Mouse (Mus musculus): ENCODE results near the gene Aym1.
"Not testable (repeated sequence)": the region's sequence is repeated elsewhere in the genome, so short reads cannot be mapped to it uniquely, and the experiment has no call there.

Aym1 gene

GRCm38 (mm10) chr5:113354311-113354710, 2.8 kb upstream of the Aym1 start:
- DNase-seq (ENCODE audit: low spot score in 2 of 2) = no peak

DNA sequence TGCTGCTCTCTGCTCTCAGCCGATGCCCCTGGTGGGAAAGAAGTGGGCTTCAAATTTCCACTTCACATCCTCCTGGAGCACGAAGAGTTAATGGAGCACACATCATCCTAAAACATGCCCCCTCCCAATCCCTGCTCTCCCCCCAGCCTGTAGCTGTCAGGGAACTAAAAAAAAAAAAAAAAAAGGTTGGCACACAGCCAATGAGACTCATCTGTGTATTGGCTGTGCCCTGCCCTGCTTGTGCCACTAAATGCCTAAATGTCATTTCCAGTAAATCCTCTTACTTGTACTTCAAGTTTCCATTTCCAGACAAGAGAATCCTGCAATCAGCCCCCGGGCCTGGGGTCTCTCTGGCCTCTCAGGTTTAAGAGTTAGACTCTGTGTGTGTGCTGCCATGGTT, 562 bp downstream of the Aym1 start:
- DNase-seq (ENCODE audit: low spot score in 2 of 2) = no peak

DNA sequence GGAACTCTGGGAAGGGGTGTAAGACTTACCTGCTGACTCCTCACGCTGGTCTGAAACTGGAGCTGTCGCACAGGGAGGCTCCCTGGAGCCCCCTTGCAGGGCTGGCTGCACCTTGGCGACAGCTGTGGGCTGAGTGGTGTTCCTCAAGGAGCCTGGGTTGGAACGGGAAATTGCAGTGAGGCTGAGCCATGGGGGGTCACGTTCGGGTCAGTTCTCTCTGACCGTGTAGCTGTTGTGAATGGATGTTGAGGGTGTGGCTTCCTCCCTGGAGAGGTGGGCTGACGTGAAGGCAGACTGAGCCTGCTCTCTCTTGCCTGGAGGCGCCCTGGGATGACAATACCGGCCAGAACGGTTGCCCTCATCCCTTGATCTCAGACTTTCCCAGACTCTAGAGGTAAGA, 1.7 kb downstream of the Aym1 start:
- DNase-seq (ENCODE audit: low spot score in 2 of 2) = no peak

DNA sequence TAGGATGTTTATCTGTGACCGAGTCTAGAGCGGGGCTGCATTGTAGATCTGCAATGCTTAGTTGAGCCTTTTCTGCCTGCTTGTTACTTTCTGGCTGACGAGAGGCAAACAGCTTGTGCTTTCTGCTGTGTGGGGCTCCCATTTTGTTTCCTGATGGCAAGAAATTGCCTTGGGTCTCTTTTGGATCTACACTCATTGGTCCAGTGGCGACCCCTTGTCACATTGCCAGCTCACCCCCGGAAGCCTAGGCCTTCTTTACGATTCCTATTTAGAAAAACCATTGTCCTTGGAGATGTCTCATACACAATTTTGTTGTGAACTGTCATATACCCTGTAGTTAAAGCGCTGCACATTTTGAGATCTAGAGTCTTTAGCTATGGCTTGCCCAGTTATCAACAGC, 4.2 kb downstream of the Aym1 start:
- DNase-seq (ENCODE audit: low spot score in 2 of 2) = no peak

DNA sequence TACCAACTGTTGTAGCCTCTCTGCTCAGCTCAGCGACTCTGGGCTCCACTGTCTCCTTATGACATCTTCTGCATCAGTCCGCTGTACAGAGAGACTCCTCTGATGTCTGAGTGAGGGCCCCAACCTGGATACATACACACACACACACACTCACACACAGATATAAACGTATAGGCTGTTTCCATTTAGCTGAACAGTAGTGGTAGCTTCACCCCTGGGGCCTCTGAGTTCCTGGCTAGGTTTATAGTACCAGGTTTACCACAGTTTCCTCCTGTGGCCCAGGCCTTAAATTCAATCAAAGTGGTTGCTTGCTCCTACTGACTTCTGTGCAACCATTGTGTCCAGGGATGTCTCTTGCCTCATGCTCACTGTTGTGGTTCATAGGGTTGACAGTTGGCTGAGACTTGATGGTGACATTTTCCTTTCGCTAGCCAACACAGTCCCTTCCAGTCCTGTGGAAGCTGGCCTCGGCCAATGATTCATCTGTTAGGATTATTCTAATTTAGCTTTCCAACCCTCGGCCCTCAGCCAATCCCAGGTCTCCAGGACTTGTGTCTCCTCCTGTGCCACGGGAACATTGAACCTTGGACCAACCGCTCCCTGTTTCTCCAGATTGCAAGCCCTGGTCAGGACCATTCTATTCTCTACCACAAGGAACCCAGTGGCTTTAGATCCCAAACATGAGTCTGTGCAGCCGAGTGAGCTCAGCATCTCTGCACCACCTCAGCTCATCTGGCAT, 5.3 kb downstream of the Aym1 start:
- no peak for DNase-seq (ENCODE audit: low spot score in 2 of 2)

DNA sequence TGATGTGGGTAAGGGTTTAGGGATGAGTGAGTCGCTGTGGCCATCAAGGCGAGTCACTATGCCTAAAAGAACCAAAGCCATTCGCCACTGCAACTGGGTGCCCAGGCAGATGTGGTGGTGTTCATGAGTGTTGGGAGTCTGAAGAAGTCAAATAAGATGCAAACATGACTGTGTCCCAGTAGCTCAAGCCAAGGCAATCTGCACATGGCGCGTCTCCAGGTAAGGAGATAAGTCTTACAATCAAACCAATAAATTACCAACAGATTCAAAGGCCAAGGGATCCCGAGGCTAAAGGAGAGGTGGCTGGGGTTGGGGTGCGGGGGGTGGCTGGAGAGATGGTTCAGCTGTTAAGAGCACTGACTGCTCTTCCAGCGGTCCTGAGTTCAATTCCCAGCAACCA, 6.1 kb downstream of the Aym1 start:
- no peak for DNase-seq (ENCODE audit: low spot score in 2 of 2)

DNA sequence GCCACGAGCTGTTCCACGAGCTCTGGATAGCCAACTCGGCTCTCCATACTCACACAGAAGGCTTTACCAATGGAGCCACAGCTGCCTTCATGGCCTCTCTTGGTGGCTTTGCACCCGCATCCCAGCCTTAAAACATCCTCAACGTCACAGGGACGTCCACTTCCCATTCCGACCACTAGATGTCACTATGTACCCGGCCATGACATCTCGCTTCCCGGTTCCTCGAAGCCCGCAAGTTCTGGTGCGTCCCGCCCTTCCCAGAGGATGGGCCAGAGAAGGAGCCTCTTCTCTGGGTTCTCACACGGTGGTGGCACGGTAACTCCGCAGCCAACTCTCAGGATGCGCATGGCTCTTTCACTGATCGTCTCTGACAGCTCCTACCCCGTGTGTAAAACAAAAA, 8.8 kb downstream of the Aym1 start:
- peak; percentile 31 to 32 for DNase-seq (ENCODE audit: low spot score in 2 of 2)

GRCm38 (mm10) chr5:113367726-113368125, 10.6 kb downstream of the Aym1 start:
- DNase-seq (ENCODE audit: low spot score in 2 of 2) = not testable (repeated sequence)

DNA sequence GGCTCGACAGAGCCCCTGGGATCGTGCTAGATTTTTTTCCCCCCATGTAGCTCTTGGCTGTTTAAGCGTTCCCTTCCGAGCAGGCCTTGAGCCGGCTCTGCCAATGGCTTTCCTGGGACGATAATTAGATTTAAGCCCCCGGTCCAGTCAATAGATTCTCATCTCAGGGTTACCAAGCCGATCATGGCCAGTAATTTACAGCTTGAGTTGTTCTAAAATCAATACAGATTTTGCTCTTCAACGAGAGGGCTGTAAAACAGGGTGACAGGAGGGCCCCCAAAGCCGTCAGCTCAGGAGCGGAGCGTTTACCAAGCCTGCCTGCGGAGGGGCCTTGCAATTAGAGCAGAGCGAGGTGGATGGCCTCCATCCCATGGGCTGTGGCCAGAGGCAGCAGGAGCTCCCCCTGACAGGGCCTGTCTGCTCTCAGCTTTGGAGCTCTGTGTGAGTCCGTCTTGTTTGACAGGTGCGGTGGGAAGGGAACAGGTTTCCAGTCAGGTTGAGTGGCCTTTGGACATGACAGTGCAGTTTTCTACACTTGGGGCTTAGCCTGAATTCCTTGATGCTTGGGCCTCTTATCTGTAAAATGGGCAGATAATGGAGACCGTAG, 12.3 kb downstream of the Aym1 start:
- DNase-seq (ENCODE audit: low spot score in 2 of 2) = no peak

- DNase-seq (ENCODE audit: low spot score in 2 of 2) = no peak
Measured at GRCm38 (mm10) chr5:113372449-113372848, 15.4 kb downstream of the Aym1 start.

- no peak for DNase-seq (ENCODE audit: low spot score in 2 of 2)
Measured at GRCm38 (mm10) chr5:113372995-113373950, 16.2 kb downstream of the Aym1 start.

GRCm38 (mm10) chr5:113374290-113374689, 17.2 kb downstream of the Aym1 start:
- no peak for DNase-seq (ENCODE audit: low spot score in 2 of 2)

DNA sequence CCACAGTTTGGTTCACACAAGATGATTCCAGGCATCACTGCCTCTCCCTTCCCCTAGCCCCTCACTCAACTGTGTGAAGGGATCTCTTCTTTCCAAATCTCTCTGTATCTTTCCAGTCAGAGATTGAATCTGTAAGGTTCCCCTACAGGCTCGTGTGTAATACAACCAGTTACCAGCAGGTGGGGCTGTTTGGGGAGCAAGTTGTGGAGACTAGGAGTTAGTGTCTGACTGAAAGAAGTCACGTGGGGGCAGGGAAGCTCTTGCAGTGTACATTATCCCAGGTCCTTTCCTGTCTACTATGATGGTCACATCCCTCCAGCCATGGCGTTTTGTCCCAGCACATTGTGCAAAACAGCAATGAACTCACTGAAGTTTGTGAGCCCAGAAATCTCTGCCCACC, 18.7 kb downstream of the Aym1 start:
- peak; percentile 33 to 37 for DNase-seq (ENCODE audit: low spot score in 2 of 2)

GRCm38 (mm10) chr5:113376292-113376691, 19.2 kb downstream of the Aym1 start:
- DNase-seq (ENCODE audit: low spot score in 2 of 2) = no peak

DNA sequence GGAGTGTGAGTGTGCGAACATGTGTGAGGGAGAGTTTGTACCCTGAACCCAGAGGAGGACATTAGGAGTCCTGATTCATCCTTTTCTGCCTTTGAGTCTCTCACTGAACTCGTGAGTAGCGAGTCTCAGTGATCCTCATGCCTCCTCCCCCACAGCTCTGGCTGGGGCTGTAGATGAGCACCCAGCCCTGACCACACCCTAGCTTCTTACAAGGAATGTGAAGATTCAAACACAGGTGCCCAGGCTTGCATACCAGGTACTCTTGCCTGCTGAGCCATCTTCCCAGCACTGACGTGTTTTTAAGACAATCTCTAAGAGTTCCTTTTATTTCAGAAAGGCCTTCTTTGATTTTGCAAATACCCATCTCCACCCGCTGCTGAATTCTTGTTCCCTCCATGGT, 22.3 kb downstream of the Aym1 start:
- DNase-seq (ENCODE audit: low spot score in 2 of 2) = no peak

- no peak for DNase-seq (ENCODE audit: low spot score in 2 of 2)
Measured at GRCm38 (mm10) chr5:113380553-113380952, 23.5 kb downstream of the Aym1 start.

DNA sequence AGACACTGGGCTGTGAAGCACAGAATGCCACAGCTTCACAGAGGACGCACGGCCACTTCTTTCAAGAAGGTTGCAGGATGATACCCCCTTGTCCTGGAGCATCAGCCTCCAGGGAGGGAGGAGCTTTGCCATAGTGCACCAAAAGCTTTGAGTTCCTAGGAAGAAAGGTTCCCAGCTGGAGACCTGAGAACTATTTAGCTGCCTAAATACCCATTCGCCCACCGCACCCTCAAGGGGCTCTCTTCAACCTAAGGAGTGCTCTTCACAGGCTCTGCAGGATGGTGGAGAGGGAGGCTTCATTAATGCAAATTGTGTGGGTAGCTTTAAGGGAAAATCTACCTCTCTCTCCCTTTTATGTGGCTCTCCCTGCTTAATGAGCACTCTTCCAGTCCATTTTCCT, 25.5 kb downstream of the Aym1 start:
- no peak for DNase-seq (ENCODE audit: low spot score in 2 of 2)

DNA sequence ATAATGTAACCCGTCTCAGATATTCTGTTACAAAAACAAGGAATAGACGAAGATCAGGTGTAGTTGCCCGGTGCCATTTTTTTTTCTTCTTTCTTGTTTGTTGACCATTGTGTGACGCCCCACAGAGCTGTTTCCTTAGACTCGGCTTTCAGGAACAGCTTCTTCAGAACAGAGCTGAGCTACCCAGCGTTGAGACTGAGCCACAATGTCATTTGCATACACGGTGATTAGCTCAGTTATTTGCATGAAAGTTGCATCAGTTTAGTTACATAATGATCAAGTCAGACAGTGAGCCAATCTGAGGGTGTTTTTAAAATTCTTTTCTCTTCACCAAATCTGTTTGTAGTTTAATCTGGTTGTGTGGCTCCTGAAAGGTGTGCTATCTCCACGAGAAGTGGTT, 36.7 kb downstream of the Aym1 start:
- no peak for DNase-seq (ENCODE audit: low spot score in 2 of 2)

DNA sequence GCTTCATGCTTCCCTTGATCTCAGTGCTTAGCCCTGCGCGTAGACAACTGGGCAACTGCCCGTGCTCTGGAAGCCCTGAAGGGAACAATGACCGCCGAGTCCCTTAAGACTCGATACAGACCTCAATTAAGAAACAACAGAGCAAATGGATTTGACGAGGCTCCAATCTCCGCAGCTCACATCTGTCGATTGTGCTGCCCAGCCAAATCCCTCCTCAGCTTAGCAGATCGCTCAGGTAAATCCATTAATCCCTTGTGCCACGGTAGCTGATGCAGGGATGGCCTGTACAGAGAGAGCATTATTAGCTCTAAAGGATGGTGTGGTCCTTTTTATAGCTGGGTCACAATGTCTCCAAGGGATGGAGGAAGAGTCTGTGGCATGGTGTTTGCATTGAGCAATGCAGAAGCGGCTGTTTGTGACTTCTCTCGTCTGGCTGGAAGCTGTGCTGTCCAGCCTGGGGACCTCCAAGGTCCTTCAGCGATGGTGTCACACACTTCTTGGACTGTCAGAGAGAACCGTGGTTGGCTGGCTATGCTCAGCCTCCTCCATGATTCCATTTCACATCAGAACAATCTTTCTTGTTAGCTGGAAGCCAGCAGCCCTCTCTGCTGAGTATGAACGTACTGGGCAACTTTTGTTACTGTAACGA, 39.3 kb downstream of the Aym1 start:
- DNase-seq (ENCODE audit: low spot score in 2 of 2) = no peak

GRCm38 (mm10) chr5:113397443-113398317, 40.6 kb downstream of the Aym1 start:
- DNase-seq (ENCODE audit: low spot score in 2 of 2) = no peak

DNA sequence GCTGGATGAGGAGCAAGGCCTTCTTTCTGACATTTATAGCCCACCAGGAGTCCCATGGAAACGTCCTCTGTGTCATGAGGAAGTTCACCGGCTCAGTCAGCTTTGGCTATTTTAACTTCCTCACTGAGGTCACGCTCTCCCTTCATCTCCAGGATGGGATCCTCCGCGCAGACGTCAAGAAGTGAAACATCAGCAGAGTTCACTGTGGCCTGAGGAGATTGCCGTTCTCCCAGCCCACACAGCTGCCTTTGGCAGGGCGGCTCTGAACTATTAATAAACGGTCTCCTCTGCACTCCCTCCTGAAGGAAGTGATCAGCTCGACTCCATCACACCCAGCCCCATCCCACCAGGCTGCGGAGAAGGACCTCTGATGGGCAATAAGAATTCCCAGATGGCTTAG, 45.6 kb downstream of the Aym1 start:
- DNase-seq (ENCODE audit: low spot score in 2 of 2) = no peak
